Mouse (Mus musculus): Measurements from ENCODE around the gene Vstm2a. TPM values are rescaled to one million over a fixed set of nuclear protein-coding genes. Genes with fewer than 3 reads are reported as not detected.

Gene Vstm2a
- 2.0 and 3.0 TPM in 2 replicates for polyA plus RNA-seq (2015; fragmentation: Nextera tagmentation; extraction: Ambion mirVana)

GRCm38 (mm10) chr11:16257473-16257921 lies at the start of gene Vstm2a:
Gene Vstm2a (plus strand): TSS chr11:16257724.

Data from skeletal muscle tissue, postnatal 0 days (tissue).